Mouse (Mus musculus) kidney, embryonic 16.5 days (tissue): ENCODE data around the gene Ndc80. TPM values are rescaled to one million over a fixed set of nuclear protein-coding genes. Genes with fewer than 3 reads are reported as not detected.
"Not testable (repeated sequence)": the region's sequence is repeated elsewhere in the genome, so short reads cannot be mapped to it uniquely, and the experiment has no call there.

Experiments used
- ATAC-seq: fragments of 200-750 bp; cut with Nextera tagmentation; 2 replicates; pipeline ENCODE4 v1.8.0; 2017; ENCODE audit warnings: moderate TSS enrichment; ENCODE audit not compliant: low FRiP score, low TSS enrichment
- H3K27ac ChIP-seq: fragments of 300-500 bp; sonication (generic); 2 replicates; pipeline ENCODE4 v1.5.1; 2014; ENCODE audit warnings: low read length
- H3K27me3 ChIP-seq: fragments of 300-500 bp; sonication (generic); 2 replicates; pipeline ENCODE4 v1.6.1; 2014; ENCODE audit warnings: low read length, control low read depth, mixed read lengths; ENCODE audit not compliant: insufficient read depth
- H3K36me3 ChIP-seq: fragments of 300-500 bp; sonication (generic); 2 replicates; pipeline ENCODE4 v1.6.1; 2014; ENCODE audit warnings: low read length, control low read depth, mixed read lengths; ENCODE audit not compliant: insufficient read depth
- H3K4me1 ChIP-seq: fragments of 300-500 bp; sonication (generic); 2 replicates; pipeline ENCODE4 v1.6.1; 2014; ENCODE audit warnings: low read length, control low read depth, mixed read lengths; ENCODE audit not compliant: insufficient read depth
- H3K4me2 ChIP-seq: fragments of 300-500 bp; sonication (generic); replicated peaks from 2 replicates; pipeline ENCODE4 v1.6.1; 2014; ENCODE audit warnings: low read depth, low read length
- H3K4me3 ChIP-seq: fragments of 300-500 bp; sonication (generic); 2 replicates; pipeline ENCODE4 v1.5.1; 2014; ENCODE audit warnings: mild to moderate bottlenecking, low read length
- H3K9ac ChIP-seq: fragments of 300-500 bp; sonication (generic); replicated peaks from 2 replicates; pipeline ENCODE4 v1.6.1; 2014; ENCODE audit warnings: low read length
- H3K9me3 ChIP-seq: fragments of 300-500 bp; sonication (generic); 2 replicates; pipeline ENCODE4 v1.6.1; 2016; ENCODE audit warnings: low read length, control low read depth
- WGBS: fragments of 180-500 bp; shearing (Covaris S2); extraction: QIAGEN DNeasy Blood & Tissue Kit; methylation state at CpG from one replicate; pipeline ENCODE4 v1.1.7; 2014; 5-methylcytosine and 5-hydroxymethylcytosine counted together
- polyA plus RNA-seq: library from polyadenylated mRNA; unstranded; fragments of >200 nt; fragmentation: Nextera tagmentation; extraction: Ambion mirVana; gene quantifications from 2 replicates; pipeline ENCODE4 v1.2.1, GENCODE M21; 2015

The Ndc80 gene
- polyA plus RNA-seq, 1 experiment from 2014 or later, result 51.2 TPM

DNA sequence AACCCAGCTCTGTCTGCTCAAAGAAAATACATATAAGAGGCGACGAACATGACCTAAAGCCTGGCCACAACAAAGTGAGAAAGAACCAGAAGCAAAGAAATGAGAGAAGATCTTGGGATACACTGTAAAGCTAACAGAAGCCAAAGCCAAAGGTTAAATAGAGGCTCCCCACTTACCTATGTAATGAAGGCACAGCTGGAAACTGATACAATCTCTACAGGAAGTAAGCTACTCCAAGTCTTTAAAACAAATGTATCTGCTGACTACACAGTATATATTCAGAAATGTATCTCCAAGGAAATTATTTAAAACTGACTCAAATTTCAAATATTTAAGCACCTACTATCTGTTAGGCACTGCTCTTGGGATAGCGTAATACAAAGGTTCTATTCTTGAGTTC, 66.3 kb downstream of the Ndc80 start:
- no peak for ATAC-seq
- no peak overlapping the region for H3K4me3 ChIP-seq
- no peaks in the 10 kb centered on the region for H3K9me3 ChIP-seq
- H3K9ac ChIP-seq, result no peak overlapping the region
- 94% methylated on average over 3 of the region's 3 CpGs for WGBS
- no peak overlapping the region for H3K4me2 ChIP-seq
- H3K27me3 ChIP-seq, result no peaks in the 10 kb centered on the region
- H3K27ac ChIP-seq, result no peak overlapping the region
- no peaks in the 10 kb centered on the region for H3K4me1 ChIP-seq
- peaks cover 37% of the 10 kb centered on the region for H3K36me3 ChIP-seq

DNA sequence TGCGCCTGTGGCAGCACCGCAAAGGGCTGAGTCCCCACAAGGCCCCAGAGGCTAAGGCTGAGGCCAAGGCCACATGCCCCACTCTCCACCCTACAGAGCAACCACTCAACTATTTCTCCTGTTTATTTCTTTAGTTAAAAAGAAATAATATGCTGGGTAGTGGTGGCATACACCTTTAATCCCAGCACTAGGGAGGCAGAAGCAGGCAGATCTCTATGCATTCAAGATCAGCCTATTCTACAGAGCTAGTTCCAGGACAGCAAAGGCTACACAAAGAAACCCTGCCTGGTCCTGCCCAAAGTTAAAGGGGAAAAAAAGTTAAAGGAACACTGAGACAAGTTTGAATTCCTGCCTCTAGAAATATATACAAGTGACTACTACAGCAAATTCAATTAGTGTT, 66.8 kb downstream of the Ndc80 start, which contains the start of gene Gm4707:
Gene Gm4707 (minus strand): TSS at position 101 of the 400 bp plus-strand sequence.
- peaks cover 37% of the 10 kb centered on the region for H3K36me3 ChIP-seq
- WGBS, result 94% methylated on average over 2 of the region's 2 CpGs
- ATAC-seq, result no peak

DNA sequence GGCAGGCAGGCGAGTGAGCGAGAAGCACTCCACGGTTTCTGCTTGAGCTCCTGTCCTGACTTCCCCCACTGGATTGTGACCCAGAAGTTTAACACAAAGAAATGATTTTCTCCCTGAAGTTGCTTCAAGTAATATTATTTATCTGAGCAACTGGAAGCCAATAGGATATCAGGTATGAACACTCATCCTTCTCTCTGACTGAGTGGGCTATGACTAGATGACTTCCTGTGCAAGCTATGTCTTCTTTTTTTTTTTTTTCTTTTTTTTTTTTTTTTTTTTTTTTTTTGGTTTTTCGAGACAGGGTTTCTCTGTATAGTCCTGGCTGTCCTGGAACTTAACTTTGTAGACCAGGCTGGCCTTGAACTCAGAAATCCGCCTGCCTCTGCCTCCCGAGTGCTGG, 69.3 kb downstream of the Ndc80 start:
- not testable (repeated sequence) for H3K4me1 ChIP-seq, H3K27me3 ChIP-seq, ATAC-seq, H3K27ac ChIP-seq, H3K4me2 ChIP-seq, H3K9me3 ChIP-seq, H3K4me3 ChIP-seq, H3K9ac ChIP-seq
- 89% methylated on average over 6 of the region's 6 CpGs for WGBS
- H3K36me3 ChIP-seq, result peaks cover 31% of the 10 kb centered on the region

More for the DNA sequence above, 66.8 kb downstream of the Ndc80 start, which contains the start of gene Gm4707:
- Histone ChIP-seq H3K4me1 (no peaks in the 10 kb centered on the region), H3K9ac (no peak within 1 kb of the TSS), H3K27ac (no peak within 1 kb of the TSS), H3K27me3 (no peaks in the 10 kb centered on the region), H3K4me2 (no peak within 1 kb of the TSS), H3K4me3 (no peak within 1 kb of the TSS), H3K9me3 (no peaks in the 10 kb centered on the region)

Other genes with a start within 250 kb of the Ndc80 start
- 2.7 and 2.8 TPM in 2 replicates for gene Emilin2, start 214.9 kb downstream of the Ndc80 start, polyA plus RNA-seq
- 2.7 and 5.7 TPM in 2 replicates for gene Gm4707, start 66.9 kb downstream of the Ndc80 start, polyA plus RNA-seq
- gene Smchd1, start 51.5 kb downstream of the Ndc80 start, polyA plus RNA-seq, result 54.7 and 69.7 TPM in 2 replicates
- gene Spdya, start 25.2 kb upstream of the Ndc80 start, polyA plus RNA-seq, result 0.59 and 0.63 TPM in 2 replicates
- gene Wdr43, start 89.0 kb upstream of the Ndc80 start, polyA plus RNA-seq, result 89.5 and 92.1 TPM in 2 replicates
- gene Togaram2, start 146.4 kb upstream of the Ndc80 start, polyA plus RNA-seq, result 0.08 and 0.25 TPM in 2 replicates
- gene Pcare, start 226.0 kb upstream of the Ndc80 start, polyA plus RNA-seq, result 0.04 TPM in 1 of 2 replicates, not detected in the other
- 4.7 and 4.9 TPM in 2 replicates for gene Clip4, start 241.6 kb upstream of the Ndc80 start, polyA plus RNA-seq